Mouse (Mus musculus): ENCODE results near the gene Fam136a.
A peak's percentile ranks its signal among the peaks of the same experiment; 100 is the strongest.
"Not testable (repeated sequence)": the region's sequence is repeated elsewhere in the genome, so short reads cannot be mapped to it uniquely, and the experiment has no call there.

Fam136a gene

GRCm38 (mm10) chr6:86365371-86366124 is at the start of gene Fam136a:
Fam136a (plus strand) TSS chr6:86365646.
- peak; percentile 98 for DNase-seq

GRCm38 (mm10) chr6:86317066-86317465 is 48.4 kb upstream of the Fam136a start:
- DNase-seq, result no peak

- no peak for DNase-seq
These were observed 46.6 kb upstream of the Fam136a start for GRCm38 (mm10) chr6:86318855-86319254.

- DNase-seq, result no peak
These were observed 43.3 kb upstream of the Fam136a start for GRCm38 (mm10) chr6:86322031-86322563.

- no peak for DNase-seq
These were observed 42.5 kb upstream of the Fam136a start for GRCm38 (mm10) chr6:86322991-86323390.

- DNase-seq, result no peak
These were observed 41.0 kb upstream of the Fam136a start for GRCm38 (mm10) chr6:86324400-86324799.

- DNase-seq, result no peak
These were observed 39.8 kb upstream of the Fam136a start for GRCm38 (mm10) chr6:86325646-86326045.

GRCm38 (mm10) chr6:86326866-86327265 is 38.6 kb upstream of the Fam136a start:
- no peak for DNase-seq

- no peak for DNase-seq
These were observed 37.1 kb upstream of the Fam136a start for GRCm38 (mm10) chr6:86328369-86328768.

GRCm38 (mm10) chr6:86329943-86330342 is 35.5 kb upstream of the Fam136a start:
- no peak for DNase-seq

- no peak for DNase-seq
These were observed 30.2 kb upstream of the Fam136a start for GRCm38 (mm10) chr6:86335121-86335849.

GRCm38 (mm10) chr6:86335860-86336259 is 29.6 kb upstream of the Fam136a start:
- DNase-seq, result no peak

GRCm38 (mm10) chr6:86336340-86336739 is 29.1 kb upstream of the Fam136a start:
- DNase-seq, result not testable (repeated sequence)

- DNase-seq, result peak; percentile 45
These were observed 21.8 kb upstream of the Fam136a start for GRCm38 (mm10) chr6:86343656-86344055.

GRCm38 (mm10) chr6:86346063-86346462 is 19.4 kb upstream of the Fam136a start:
- no peak for DNase-seq

GRCm38 (mm10) chr6:86349257-86349656 is 16.2 kb upstream of the Fam136a start:
- DNase-seq, result peak; percentile 47

GRCm38 (mm10) chr6:86354948-86355347 is 10.5 kb upstream of the Fam136a start:
- DNase-seq, result no peak

- DNase-seq, result no peak
These were observed 8.5 kb upstream of the Fam136a start for GRCm38 (mm10) chr6:86356956-86357355.

GRCm38 (mm10) chr6:86360691-86361090 is 4.8 kb upstream of the Fam136a start:
- DNase-seq, result no peak

- DNase-seq, result no peak
These were observed 4.1 kb upstream of the Fam136a start for GRCm38 (mm10) chr6:86361373-86361772.

GRCm38 (mm10) chr6:86364442-86365141 is 854 bp upstream of the Fam136a start:
- DNase-seq, result peak; percentile 89

- DNase-seq, result no peak
These were observed 843 bp downstream of the Fam136a start for GRCm38 (mm10) chr6:86366125-86366852.

- no peak for DNase-seq
These were observed 1.4 kb downstream of the Fam136a start for GRCm38 (mm10) chr6:86366853-86367249.
